Mouse (Mus musculus): ENCODE data around the gene Rbm6. TPM values are rescaled to one million over a fixed set of nuclear protein-coding genes. Genes with fewer than 3 reads are reported as not detected.
A peak's percentile ranks its signal among the peaks of the same experiment; 100 is the strongest.

The Rbm6 gene
- 46.0 and 51.3 TPM in 2 replicates for polyA plus RNA-seq (2014; fragmentation: Nextera tagmentation; extraction: Ambion mirVana)

DNA sequence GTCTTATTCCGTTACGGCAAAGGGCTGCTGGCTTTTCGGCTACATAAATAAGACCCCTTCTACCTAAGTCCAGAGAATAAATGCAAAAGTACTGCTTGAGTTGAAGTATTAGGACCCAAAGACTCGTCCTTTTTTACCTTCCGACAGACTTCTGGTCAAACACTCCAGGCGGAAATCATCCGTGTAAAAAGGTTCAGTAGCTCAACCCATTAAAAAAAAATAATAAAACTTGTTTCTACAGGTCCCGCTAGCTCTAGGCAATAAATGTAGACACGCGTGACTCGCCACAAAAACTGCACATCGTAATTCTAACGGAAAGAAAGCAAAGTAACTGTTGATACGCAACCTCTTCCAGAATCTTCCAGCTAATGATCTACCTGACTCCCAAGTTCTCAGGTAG is at the start of gene Rbm6:
Gene Rbm6 (minus strand): TSS at position 101 of the 400 bp plus-strand sequence.
- ATAC-seq (replicated peaks; ENCODE audit: insufficient number of reproducible peaks, low FRiP score, low TSS enrichment) = no peak
- H3K4me1 ChIP-seq (ENCODE audit: control insufficient read depth, insufficient read depth, low read length) = peaks cover 9% of the 10 kb centered on the region; the same call in 1 of the 2 replicates
- peak within 1 kb of the TSS; percentile 77 for H3K4me3 ChIP-seq (ENCODE audit: low read depth, low read length)
- H3K9ac ChIP-seq (ENCODE audit: low read depth, low read length) = peak within 1 kb of the TSS; percentile 90
- no peaks in the 10 kb centered on the region for H3K36me3 ChIP-seq (ENCODE audit: control insufficient read depth, insufficient read depth, low read length)
- WGBS (ENCODE audit: insufficient replicate concordance) = 9% methylated on average over 14 of the region's 14 CpGs
- no peaks in the 10 kb centered on the region for H3K9me3 ChIP-seq (replicated peaks; ENCODE audit: control insufficient read depth, low read length)
- H3K4me2 ChIP-seq = peak within 1 kb of the TSS; percentile 81
- H3K27me3 ChIP-seq (ENCODE audit: control insufficient read depth, insufficient read depth, low read length) = no peaks in the 10 kb centered on the region
- H3K27ac ChIP-seq (ENCODE audit: low read depth, low read length) = peak within 1 kb of the TSS; percentile 87

DNA sequence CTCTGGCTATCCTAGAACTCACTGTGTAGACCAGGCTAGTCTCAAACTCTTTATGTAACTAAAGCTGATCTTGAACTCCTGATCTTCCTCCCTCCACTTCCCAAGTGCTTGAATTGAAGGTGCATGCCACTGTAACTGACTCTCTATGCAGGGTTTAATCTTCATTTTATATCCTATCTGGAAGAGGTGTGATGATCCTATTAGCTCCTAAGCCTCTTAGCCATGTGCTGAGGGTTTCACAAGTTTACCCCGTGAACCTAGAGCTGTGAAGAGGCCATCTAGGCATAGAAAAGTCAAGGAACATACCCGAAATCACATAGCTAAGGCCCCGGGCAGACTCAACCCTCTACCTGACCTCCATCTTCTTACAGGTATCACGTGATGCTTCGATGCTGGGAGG is 46.4 kb upstream of the Rbm6 start:
- H3K4me1 ChIP-seq (ENCODE audit: control insufficient read depth, insufficient read depth, low read length) = peaks cover 17% of the 10 kb centered on the region
- peaks cover 10% of the 10 kb centered on the region; the same call in 1 of the 2 replicates for H3K27me3 ChIP-seq (ENCODE audit: control insufficient read depth, insufficient read depth, low read length)
- H3K4me3 ChIP-seq (ENCODE audit: low read depth, low read length) = no peak overlapping the region
- WGBS (ENCODE audit: insufficient replicate concordance) = 66% methylated on average over 5 of the region's 5 CpGs
- H3K9me3 ChIP-seq (replicated peaks; ENCODE audit: control insufficient read depth, low read length) = no peaks in the 10 kb centered on the region
- no peak for ATAC-seq (replicated peaks; ENCODE audit: insufficient number of reproducible peaks, low FRiP score, low TSS enrichment)
- no peak overlapping the region for H3K4me2 ChIP-seq
- no peak overlapping the region for H3K9ac ChIP-seq (ENCODE audit: low read depth, low read length)
- H3K27ac ChIP-seq (ENCODE audit: low read depth, low read length) = no peak overlapping the region
- H3K36me3 ChIP-seq (ENCODE audit: control insufficient read depth, insufficient read depth, low read length) = no peaks in the 10 kb centered on the region

GRCm38 (mm10) chr9:107918884-107919283 is 45.8 kb upstream of the Rbm6 start:
- H3K4me3 ChIP-seq (ENCODE audit: low read depth, low read length) = no peak overlapping the region
- WGBS (ENCODE audit: insufficient replicate concordance) = 77% methylated on average over 6 of the region's 6 CpGs
- H3K36me3 ChIP-seq (ENCODE audit: control insufficient read depth, insufficient read depth, low read length) = no peaks in the 10 kb centered on the region
- no peak overlapping the region for H3K4me2 ChIP-seq
- H3K27me3 ChIP-seq (ENCODE audit: control insufficient read depth, insufficient read depth, low read length) = peaks cover 14% of the 10 kb centered on the region; the same call in 1 of the 2 replicates
- H3K9ac ChIP-seq (ENCODE audit: low read depth, low read length) = no peak overlapping the region
- no peaks in the 10 kb centered on the region for H3K9me3 ChIP-seq (replicated peaks; ENCODE audit: control insufficient read depth, low read length)
- H3K4me1 ChIP-seq (ENCODE audit: control insufficient read depth, insufficient read depth, low read length) = peaks cover 13% of the 10 kb centered on the region
- ATAC-seq (replicated peaks; ENCODE audit: insufficient number of reproducible peaks, low FRiP score, low TSS enrichment) = no peak
- no peak overlapping the region for H3K27ac ChIP-seq (ENCODE audit: low read depth, low read length)

- 30% methylated on average over 13 of the region's 13 CpGs for WGBS (ENCODE audit: insufficient replicate concordance)
- no peak overlapping the region for H3K9ac ChIP-seq (ENCODE audit: low read depth, low read length)
- H3K27me3 ChIP-seq (ENCODE audit: control insufficient read depth, insufficient read depth, low read length) = peaks cover 14% of the 10 kb centered on the region; the same call in 1 of the 2 replicates
- H3K9me3 ChIP-seq (replicated peaks; ENCODE audit: control insufficient read depth, low read length) = no peaks in the 10 kb centered on the region
- no peak overlapping the region for H3K4me3 ChIP-seq (ENCODE audit: low read depth, low read length)
- no peak overlapping the region for H3K4me2 ChIP-seq
- H3K4me1 ChIP-seq (ENCODE audit: control insufficient read depth, insufficient read depth, low read length) = peaks cover 8% of the 10 kb centered on the region
- no peak overlapping the region for H3K27ac ChIP-seq (ENCODE audit: low read depth, low read length)
- ATAC-seq (replicated peaks; ENCODE audit: insufficient number of reproducible peaks, low FRiP score, low TSS enrichment) = no peak
- H3K36me3 ChIP-seq (ENCODE audit: control insufficient read depth, insufficient read depth, low read length) = no peaks in the 10 kb centered on the region
Measured at GRCm38 (mm10) chr9:107917895-107918608, 45.0 kb upstream of the Rbm6 start.

- Histone ChIP-seq H3K4me1 (ENCODE audit: control insufficient read depth, insufficient read depth, low read length) (peaks cover 8% of the 10 kb centered on the region), H3K9me3 (replicated peaks; ENCODE audit: control insufficient read depth, low read length) (no peaks in the 10 kb centered on the region), H3K36me3 (ENCODE audit: control insufficient read depth, insufficient read depth, low read length) (no peaks in the 10 kb centered on the region), H3K27me3 (ENCODE audit: control insufficient read depth, insufficient read depth, low read length) (peaks cover 14% of the 10 kb centered on the region; the same call in 1 of the 2 replicates), H3K4me3 (ENCODE audit: low read depth, low read length) (no peak overlapping the region), H3K4me2 (no peak overlapping the region), H3K9ac (ENCODE audit: low read depth, low read length) (no peak overlapping the region), H3K27ac (ENCODE audit: low read depth, low read length) (no peak overlapping the region)
- no peak for ATAC-seq (replicated peaks; ENCODE audit: insufficient number of reproducible peaks, low FRiP score, low TSS enrichment)
- 67% methylated on average over 16 of the region's 16 CpGs for WGBS (ENCODE audit: insufficient replicate concordance)
Measured at GRCm38 (mm10) chr9:107914764-107915420, 41.9 kb upstream of the Rbm6 start.

DNA sequence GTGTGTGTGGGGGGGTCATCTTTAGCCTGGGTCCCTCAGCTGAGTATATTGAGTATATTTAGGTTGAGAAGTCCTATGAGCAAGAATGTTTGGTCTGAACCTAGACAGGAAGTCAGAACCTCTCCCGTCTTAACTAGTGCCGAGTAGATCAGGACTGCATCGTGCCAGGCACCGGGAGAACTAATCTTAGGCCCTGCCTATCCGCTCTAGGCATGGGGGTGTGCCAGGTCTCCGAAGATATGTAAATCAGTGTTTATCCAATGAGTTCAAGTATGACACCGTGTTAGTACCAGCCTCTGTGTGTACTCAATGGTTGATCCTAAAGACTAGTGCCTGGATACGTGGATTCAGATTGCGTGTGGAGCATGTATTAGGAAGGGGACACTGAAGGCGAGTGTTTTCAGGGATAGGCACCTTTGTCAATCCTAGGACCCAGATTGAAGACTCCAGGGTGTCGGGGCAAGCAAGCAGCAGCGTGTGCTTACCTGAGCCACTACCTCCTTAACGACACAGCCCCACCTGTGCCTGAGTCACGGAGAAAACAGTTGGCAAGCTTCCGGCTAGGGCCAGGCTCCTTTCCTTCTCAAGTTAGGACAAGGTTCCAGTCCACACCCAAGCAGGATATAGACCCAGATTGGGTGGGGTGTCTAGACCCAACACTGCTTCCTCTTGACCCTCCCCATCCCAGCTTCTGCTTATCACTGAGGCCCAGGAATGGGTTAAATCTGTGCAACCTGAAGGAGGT is 37.2 kb upstream of the Rbm6 start:
- ATAC-seq (replicated peaks; ENCODE audit: insufficient number of reproducible peaks, low FRiP score, low TSS enrichment) = no peak
- H3K9ac ChIP-seq (ENCODE audit: low read depth, low read length) = no peak overlapping the region
- no peaks in the 10 kb centered on the region for H3K9me3 ChIP-seq (replicated peaks; ENCODE audit: control insufficient read depth, low read length)
- H3K36me3 ChIP-seq (ENCODE audit: control insufficient read depth, insufficient read depth, low read length) = no peaks in the 10 kb centered on the region
- H3K27me3 ChIP-seq (ENCODE audit: control insufficient read depth, insufficient read depth, low read length) = peaks cover 8% of the 10 kb centered on the region; the same call in 1 of the 2 replicates
- peak overlapping the region; percentile 62 for H3K27ac ChIP-seq (ENCODE audit: low read depth, low read length)
- no peak overlapping the region for H3K4me3 ChIP-seq (ENCODE audit: low read depth, low read length)
- H3K4me2 ChIP-seq = peak overlapping the region; percentile 3; the same call in 1 of the 2 replicates
- WGBS (ENCODE audit: insufficient replicate concordance) = 72% methylated on average over 15 of the region's 15 CpGs
- peaks cover 30% of the 10 kb centered on the region for H3K4me1 ChIP-seq (ENCODE audit: control insufficient read depth, insufficient read depth, low read length)

DNA sequence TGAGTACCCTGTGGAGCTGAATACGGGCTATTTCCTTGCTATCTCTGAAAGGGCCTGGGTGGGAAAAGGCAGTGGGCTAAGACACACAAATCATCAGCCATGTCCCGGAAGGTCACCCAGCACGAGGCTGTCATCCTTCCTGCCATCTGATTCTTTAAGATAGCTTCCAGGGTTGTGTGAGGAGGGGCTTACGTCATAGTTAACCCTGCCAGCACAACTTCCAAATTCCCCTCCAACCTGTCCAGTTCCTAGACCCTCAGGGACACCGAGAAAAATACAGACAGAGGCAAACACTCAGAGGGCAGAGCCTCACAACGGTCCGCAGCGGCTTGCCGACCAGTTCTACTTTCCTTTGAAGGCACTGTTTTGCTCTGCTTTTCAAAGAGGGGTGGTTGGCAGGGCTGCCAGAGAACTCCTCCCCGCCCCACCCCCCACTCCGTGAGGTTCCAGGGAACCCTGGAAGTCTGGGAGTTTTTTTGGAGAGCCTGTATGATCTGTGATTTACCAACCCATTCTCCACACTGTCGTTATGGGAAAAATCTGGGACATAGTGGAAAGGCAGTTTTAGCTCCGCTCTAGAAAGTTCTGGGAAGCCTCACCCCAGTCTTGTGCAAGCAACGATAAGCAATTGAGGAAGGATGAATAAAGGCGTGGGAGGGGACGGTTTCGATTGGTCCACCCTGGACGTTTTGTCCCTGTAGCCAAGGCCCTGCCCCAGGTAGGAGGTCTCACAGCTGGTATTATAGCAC is 35.5 kb upstream of the Rbm6 start:
- peak overlapping the region; percentile 29; the same call in 1 of the 2 replicates for H3K27ac ChIP-seq (ENCODE audit: low read depth, low read length)
- peak overlapping the region; percentile 44; the same call in 1 of the 2 replicates for H3K9ac ChIP-seq (ENCODE audit: low read depth, low read length)
- H3K36me3 ChIP-seq (ENCODE audit: control insufficient read depth, insufficient read depth, low read length) = no peaks in the 10 kb centered on the region
- peak overlapping the region; percentile 49 for H3K4me2 ChIP-seq
- no peak for ATAC-seq (replicated peaks; ENCODE audit: insufficient number of reproducible peaks, low FRiP score, low TSS enrichment)
- no peaks in the 10 kb centered on the region for H3K9me3 ChIP-seq (replicated peaks; ENCODE audit: control insufficient read depth, low read length)
- H3K4me3 ChIP-seq (ENCODE audit: low read depth, low read length) = peak overlapping the region; percentile 18; the same call in 1 of the 2 replicates
- H3K27me3 ChIP-seq (ENCODE audit: control insufficient read depth, insufficient read depth, low read length) = no peaks in the 10 kb centered on the region; the same call in 1 of the 2 replicates
- peaks cover 33% of the 10 kb centered on the region for H3K4me1 ChIP-seq (ENCODE audit: control insufficient read depth, insufficient read depth, low read length)
- WGBS (ENCODE audit: insufficient replicate concordance) = 30% methylated on average over 18 of the region's 18 CpGs

- Histone ChIP-seq H3K4me1 (ENCODE audit: control insufficient read depth, insufficient read depth, low read length) (peaks cover 33% of the 10 kb centered on the region), H3K9ac (ENCODE audit: low read depth, low read length) (no peak overlapping the region), H3K27me3 (ENCODE audit: control insufficient read depth, insufficient read depth, low read length) (no peaks in the 10 kb centered on the region; the same call in 1 of the 2 replicates), H3K4me2 (peak overlapping the region; percentile 49), H3K9me3 (replicated peaks; ENCODE audit: control insufficient read depth, low read length) (no peaks in the 10 kb centered on the region), H3K36me3 (ENCODE audit: control insufficient read depth, insufficient read depth, low read length) (no peaks in the 10 kb centered on the region), H3K27ac (ENCODE audit: low read depth, low read length) (peak overlapping the region; percentile 10; the same call in 1 of the 2 replicates), H3K4me3 (ENCODE audit: low read depth, low read length) (peak overlapping the region; percentile 18; the same call in 1 of the 2 replicates)
- 83% methylated on average over 14 of the region's 14 CpGs for WGBS (ENCODE audit: insufficient replicate concordance)
- ATAC-seq (replicated peaks; ENCODE audit: insufficient number of reproducible peaks, low FRiP score, low TSS enrichment) = no peak
Measured at GRCm38 (mm10) chr9:107907801-107908120, 34.7 kb upstream of the Rbm6 start.
